Mouse (Mus musculus) c-Kit-positive CD71-positive TER-119-positive erythroid progenitor cells, embryonic 14.5 days (primary cell): ENCODE results near the gene Slc7a12.

Source experiments
- DNase-seq: peaks from one replicate; pipeline ENCODE4 v3.0.0-alpha.2; 2013; ENCODE audit warnings: low spot score

The Slc7a12 gene

DNA sequence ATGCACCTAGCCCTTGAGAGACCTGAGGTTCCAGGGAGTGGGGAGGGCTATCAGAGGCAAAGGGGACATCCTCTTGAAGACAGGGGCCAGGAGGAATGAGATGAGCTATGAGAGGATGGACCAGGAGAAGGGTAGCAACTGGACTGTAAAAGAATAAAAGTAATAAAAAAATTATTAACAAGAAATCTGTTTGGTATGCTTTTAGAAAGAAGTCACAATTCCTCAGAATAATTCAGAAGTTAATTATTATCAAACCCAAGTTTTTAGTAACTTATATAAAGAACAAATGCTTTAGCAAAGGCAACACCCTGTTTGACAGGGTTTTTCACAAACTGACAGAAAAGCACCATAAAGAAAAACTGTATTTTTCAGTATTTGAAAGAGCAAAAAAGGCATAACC is at the start of gene Slc7a12:
TSS of gene Slc7a12 (plus strand) at position 301 of the 400 bp plus-strand sequence.
- no peak for DNase-seq

- no peak for DNase-seq
Measured at GRCm38 (mm10) chr3:14432381-14432780, 48.1 kb upstream of the Slc7a12 start.

- DNase-seq: no peak
Measured at GRCm38 (mm10) chr3:14446015-14446414, 34.5 kb upstream of the Slc7a12 start.

DNA sequence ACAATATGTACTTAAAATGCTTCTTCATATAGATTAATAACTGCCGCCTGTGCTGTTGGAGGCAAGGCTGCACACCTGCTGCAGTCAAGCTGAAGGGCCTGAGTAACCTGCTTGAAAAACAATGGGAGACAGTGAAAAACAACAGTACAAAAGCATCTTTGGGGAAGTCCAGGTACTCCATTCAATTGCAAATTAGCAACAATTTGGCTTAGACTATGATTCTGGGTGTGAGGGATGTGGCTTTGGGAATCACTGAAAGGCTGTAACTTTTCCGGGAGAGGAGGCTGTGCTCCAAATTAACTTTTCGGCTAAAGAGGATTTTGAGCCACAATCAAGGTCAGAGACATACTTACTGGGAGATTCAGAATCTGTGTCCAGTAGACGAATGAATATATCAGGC is 33.8 kb upstream of the Slc7a12 start:
- DNase-seq: no peak
